Mouse (Mus musculus): ENCODE results near the gene Selenop. TPM values are rescaled to one million over a fixed set of nuclear protein-coding genes. Genes with fewer than 3 reads are reported as not detected.
"Not testable (repeated sequence)": the region's sequence is repeated elsewhere in the genome, so short reads cannot be mapped to it uniquely, and the experiment has no call there.

Gene Selenop
- 184 and 189 TPM in 2 replicates for polyA plus RNA-seq (2014; fragmentation: Nextera tagmentation; extraction: Ambion mirVana)

DNA sequence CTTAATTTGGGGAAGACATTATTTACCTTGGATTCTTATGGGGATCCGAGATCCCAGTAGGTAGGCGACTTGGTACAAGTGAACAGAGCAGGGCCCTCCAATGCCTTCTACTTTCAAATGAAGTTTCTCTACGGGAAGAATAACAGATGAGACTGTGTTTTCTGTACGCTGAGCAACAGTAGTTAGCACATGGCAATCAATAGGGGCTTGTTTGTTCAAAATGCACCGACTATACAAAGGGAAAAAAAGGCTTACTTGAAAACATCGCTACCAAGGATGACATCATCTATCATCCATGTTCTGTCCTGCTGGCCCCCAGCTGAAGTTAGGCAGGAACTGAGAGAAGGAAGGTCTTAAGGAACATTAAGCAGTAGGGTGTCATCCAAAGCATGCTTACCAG lies at the start of gene Selenop:
TSS of gene Selenop (plus strand) at position 301 of the 400 bp plus-strand sequence.
- DNase-seq (ENCODE audit: low spot score) (no peak), ATAC-seq (ENCODE audit: low FRiP score) (no peak)
- Histone ChIP-seq H3K4me1 (replicated peaks; ENCODE audit: control insufficient read depth, insufficient read depth, low read length) (0 out of 2 replicates have a peak, but pooled peaks cover 8% of the 10 kb centered on the region), H3K36me3 (replicated peaks; ENCODE audit: control insufficient read depth, insufficient read depth) (no peaks in the 10 kb centered on the region), H3K4me3 (replicated peaks; ENCODE audit: low read length) (no peak within 1 kb of the TSS), H3K9ac (no peak within 1 kb of the TSS), H3K9me3 (ENCODE audit: control insufficient read depth, low read length) (no peaks in the 10 kb centered on the region), H3K27ac (no peak within 1 kb of the TSS), H3K4me2 (replicated peaks) (no peak within 1 kb of the TSS), H3K27me3 (ENCODE audit: control insufficient read depth, insufficient read depth, low read length) (no peaks in the 10 kb centered on the region)
- WGBS = 76% methylated on average over 6 of the region's 6 CpGs

DNA sequence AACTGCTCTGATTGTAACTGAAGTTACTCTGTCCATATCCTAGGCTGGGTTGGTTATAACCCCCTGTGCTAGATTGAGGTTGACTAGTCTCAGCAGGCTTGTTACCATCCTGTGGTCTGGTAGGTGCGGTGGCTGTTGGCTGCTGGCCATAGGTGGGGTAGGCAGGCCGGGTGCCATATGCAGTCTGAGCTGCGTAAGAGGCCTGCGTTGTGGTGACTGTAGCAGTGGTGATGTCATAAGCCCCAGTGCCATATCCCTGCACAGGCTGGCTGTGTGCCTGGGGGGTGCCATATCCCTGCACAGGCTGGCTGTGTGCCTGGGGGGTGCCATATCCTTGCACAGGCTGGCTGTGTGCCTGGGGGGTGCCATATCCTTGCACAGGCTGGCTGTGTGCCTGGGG lies 49.7 kb upstream of the Selenop start:
- not testable (repeated sequence) for H3K4me1 ChIP-seq (replicated peaks; ENCODE audit: control insufficient read depth, insufficient read depth, low read length)
- WGBS = 99% methylated on average over 4 of the region's 4 CpGs

DNA sequence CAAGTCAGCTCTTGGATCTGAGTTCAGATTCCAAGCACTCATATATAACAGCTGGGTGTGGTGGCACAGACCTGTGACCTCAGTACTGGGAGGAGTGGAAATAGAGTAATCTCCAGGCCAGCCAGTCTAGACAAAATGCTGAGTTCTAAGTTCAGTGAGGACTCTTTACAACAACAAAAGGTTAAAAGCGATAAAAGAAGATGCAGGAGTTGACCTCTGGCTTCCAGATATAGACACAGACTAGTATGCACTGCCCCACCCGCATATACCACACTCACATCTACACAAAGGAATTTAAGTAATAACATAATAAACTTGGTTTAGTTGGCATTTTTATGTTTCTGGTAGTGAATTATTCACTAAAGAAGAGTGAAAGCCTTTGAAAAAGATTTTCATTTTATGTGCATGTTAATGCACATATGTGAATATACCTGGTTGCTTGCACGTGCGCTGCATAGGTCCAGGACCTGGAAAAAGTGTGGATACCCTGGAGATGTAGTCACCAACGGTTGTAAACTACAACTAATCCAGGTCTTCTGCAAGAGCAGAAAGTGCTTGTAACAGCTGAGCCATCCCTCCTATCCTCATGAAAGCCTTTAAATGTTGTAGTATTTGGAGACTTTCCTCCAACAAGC lies 45.4 kb upstream of the Selenop start:
- WGBS = 96% methylated on average over 5 of the region's 5 CpGs

More for the DNA sequence above, 49.7 kb upstream of the Selenop start:
- not testable (repeated sequence) for DNase-seq (ENCODE audit: low spot score); ATAC-seq (ENCODE audit: low FRiP score); H3K9ac ChIP-seq; H3K27me3 ChIP-seq (ENCODE audit: control insufficient read depth, insufficient read depth, low read length); H3K4me2 ChIP-seq (replicated peaks); H3K4me3 ChIP-seq (replicated peaks; ENCODE audit: low read length); H3K27ac ChIP-seq; H3K36me3 ChIP-seq (replicated peaks; ENCODE audit: control insufficient read depth, insufficient read depth); H3K9me3 ChIP-seq (ENCODE audit: control insufficient read depth, low read length)

DNA sequence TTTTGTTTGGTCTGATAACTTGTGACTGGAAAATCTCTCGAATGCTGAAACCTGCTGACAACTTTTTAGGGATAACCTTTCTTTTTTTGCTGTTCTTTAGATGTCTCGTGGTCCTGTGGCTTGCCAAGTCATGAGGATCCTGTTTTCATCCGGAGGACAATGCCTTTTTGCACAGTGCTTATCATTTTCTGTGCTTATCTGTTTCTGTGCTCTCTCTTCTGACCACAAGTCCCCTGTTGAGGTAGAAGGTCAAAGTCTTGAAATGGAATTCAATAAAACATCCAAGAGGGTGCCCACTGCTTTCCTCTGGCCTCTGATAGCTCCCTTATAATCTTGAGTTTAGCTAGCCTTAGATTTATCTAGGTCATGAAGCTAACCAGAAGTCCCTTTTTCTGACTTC lies 41.8 kb upstream of the Selenop start:
- no peak overlapping the region for H3K9ac ChIP-seq
- no peaks in the 10 kb centered on the region for H3K27me3 ChIP-seq (ENCODE audit: control insufficient read depth, insufficient read depth, low read length)
- H3K9me3 ChIP-seq (ENCODE audit: control insufficient read depth, low read length) = no peaks in the 10 kb centered on the region
- ATAC-seq (ENCODE audit: low FRiP score) (no peak), DNase-seq (ENCODE audit: low spot score) (no peak)
- 78% methylated on average over 3 of the region's 3 CpGs for WGBS
- no peak overlapping the region for H3K4me2 ChIP-seq (replicated peaks)
- H3K4me1 ChIP-seq (replicated peaks; ENCODE audit: control insufficient read depth, insufficient read depth, low read length) = no peaks in the 10 kb centered on the region
- H3K36me3 ChIP-seq (replicated peaks; ENCODE audit: control insufficient read depth, insufficient read depth) = no peaks in the 10 kb centered on the region
- no peak overlapping the region for H3K4me3 ChIP-seq (replicated peaks; ENCODE audit: low read length)
- H3K27ac ChIP-seq = no peak overlapping the region

More for the DNA sequence above, 45.4 kb upstream of the Selenop start:
- no peaks in the 10 kb centered on the region for H3K36me3 ChIP-seq (replicated peaks; ENCODE audit: control insufficient read depth, insufficient read depth)
- H3K4me3 ChIP-seq (replicated peaks; ENCODE audit: low read length) = no peak overlapping the region
- no peak overlapping the region for H3K9ac ChIP-seq
- no peak overlapping the region for H3K4me2 ChIP-seq (replicated peaks)
- H3K9me3 ChIP-seq (ENCODE audit: control insufficient read depth, low read length) = no peaks in the 10 kb centered on the region
- ATAC-seq (ENCODE audit: low FRiP score) (no peak), DNase-seq (ENCODE audit: low spot score) (no peak)
- H3K27me3 ChIP-seq (ENCODE audit: control insufficient read depth, insufficient read depth, low read length) = no peaks in the 10 kb centered on the region
- no peak overlapping the region for H3K27ac ChIP-seq
- no peaks in the 10 kb centered on the region for H3K4me1 ChIP-seq (replicated peaks; ENCODE audit: control insufficient read depth, insufficient read depth, low read length)

DNA sequence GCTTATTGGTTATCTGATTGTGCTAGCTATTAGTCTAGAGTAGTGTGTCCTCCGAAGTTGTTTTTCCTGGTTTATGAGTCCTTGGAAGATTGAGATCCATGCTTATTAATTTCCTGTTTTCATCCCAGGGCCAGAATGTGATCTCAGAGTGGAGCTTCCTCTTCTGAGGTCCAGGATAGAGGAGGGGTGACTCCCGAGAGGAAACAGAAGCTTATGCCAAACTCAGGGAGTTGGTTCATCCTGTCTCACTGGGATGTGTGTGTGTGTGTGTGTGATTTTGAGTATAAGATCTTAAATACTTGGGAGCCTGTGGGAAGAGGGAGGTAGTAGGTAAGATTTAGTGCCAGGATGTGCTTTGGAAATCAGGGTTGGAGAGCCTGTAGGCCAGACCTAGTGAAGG lies 40.2 kb upstream of the Selenop start:
- Histone ChIP-seq H3K9ac (no peak overlapping the region), H3K27me3 (ENCODE audit: control insufficient read depth, insufficient read depth, low read length) (no peaks in the 10 kb centered on the region), H3K4me3 (replicated peaks; ENCODE audit: low read length) (no peak overlapping the region), H3K4me1 (replicated peaks; ENCODE audit: control insufficient read depth, insufficient read depth, low read length) (no peaks in the 10 kb centered on the region; the same call in 1 of the 2 replicates), H3K4me2 (replicated peaks) (no peak overlapping the region), H3K9me3 (ENCODE audit: control insufficient read depth, low read length) (no peaks in the 10 kb centered on the region), H3K36me3 (replicated peaks; ENCODE audit: control insufficient read depth, insufficient read depth) (no peaks in the 10 kb centered on the region), H3K27ac (no peak overlapping the region)
- no peak for DNase-seq (ENCODE audit: low spot score)
- 89% methylated on average over 2 of the region's 2 CpGs for WGBS
- no peak for ATAC-seq (ENCODE audit: low FRiP score)

- ATAC-seq (ENCODE audit: low FRiP score) (no peak), DNase-seq (ENCODE audit: low spot score) (no peak)
- no peak overlapping the region for H3K27ac ChIP-seq
- H3K36me3 ChIP-seq (replicated peaks; ENCODE audit: control insufficient read depth, insufficient read depth) = no peaks in the 10 kb centered on the region
- H3K9ac ChIP-seq = no peak overlapping the region
- no peaks in the 10 kb centered on the region for H3K9me3 ChIP-seq (ENCODE audit: control insufficient read depth, low read length)
- H3K4me1 ChIP-seq (replicated peaks; ENCODE audit: control insufficient read depth, insufficient read depth, low read length) = no peaks in the 10 kb centered on the region; the same call in 1 of the 2 replicates
- H3K4me3 ChIP-seq (replicated peaks; ENCODE audit: low read length) = no peak overlapping the region
- H3K27me3 ChIP-seq (ENCODE audit: control insufficient read depth, insufficient read depth, low read length) = no peaks in the 10 kb centered on the region
- H3K4me2 ChIP-seq (replicated peaks) = no peak overlapping the region
- WGBS = 91% methylated on average over 6 of the region's 6 CpGs
Observed at GRCm38 (mm10) chr15:3228990-3229389, 39.4 kb upstream of the Selenop start.

GRCm38 (mm10) chr15:3231004-3231403 lies 37.3 kb upstream of the Selenop start:
- 87% methylated on average over 4 of the region's 4 CpGs for WGBS
- no peak for DNase-seq (ENCODE audit: low spot score)
- H3K4me3 ChIP-seq (replicated peaks; ENCODE audit: low read length) = no peak overlapping the region

GRCm38 (mm10) chr15:3232168-3232835 lies 36.0 kb upstream of the Selenop start:
- Histone ChIP-seq H3K27me3 (ENCODE audit: control insufficient read depth, insufficient read depth, low read length) (no peaks in the 10 kb centered on the region), H3K9ac (no peak overlapping the region), H3K27ac (no peak overlapping the region), H3K9me3 (ENCODE audit: control insufficient read depth, low read length) (no peaks in the 10 kb centered on the region), H3K4me1 (replicated peaks; ENCODE audit: control insufficient read depth, insufficient read depth, low read length) (no peaks in the 10 kb centered on the region; the same call in 1 of the 2 replicates), H3K4me2 (replicated peaks) (no peak overlapping the region), H3K36me3 (replicated peaks; ENCODE audit: control insufficient read depth, insufficient read depth) (no peaks in the 10 kb centered on the region), H3K4me3 (replicated peaks; ENCODE audit: low read length) (no peak overlapping the region)
- ATAC-seq (ENCODE audit: low FRiP score) (peak; percentile 55; the same call in 1 of the 2 replicates), DNase-seq (ENCODE audit: low spot score) (no peak)
- 17% methylated on average over 9 of the region's 9 CpGs for WGBS

More at GRCm38 (mm10) chr15:3231004-3231403, 37.3 kb upstream of the Selenop start:
- Histone ChIP-seq H3K27ac (no peak overlapping the region), H3K4me2 (replicated peaks) (no peak overlapping the region), H3K4me1 (replicated peaks; ENCODE audit: control insufficient read depth, insufficient read depth, low read length) (no peaks in the 10 kb centered on the region; the same call in 1 of the 2 replicates), H3K36me3 (replicated peaks; ENCODE audit: control insufficient read depth, insufficient read depth) (no peaks in the 10 kb centered on the region), H3K27me3 (ENCODE audit: control insufficient read depth, insufficient read depth, low read length) (no peaks in the 10 kb centered on the region), H3K9me3 (ENCODE audit: control insufficient read depth, low read length) (no peaks in the 10 kb centered on the region), H3K9ac (no peak overlapping the region)
- ATAC-seq (ENCODE audit: low FRiP score) = no peak

- H3K4me3 ChIP-seq (replicated peaks; ENCODE audit: low read length) = no peak overlapping the region
- H3K27ac ChIP-seq = no peak overlapping the region
- no peaks in the 10 kb centered on the region for H3K9me3 ChIP-seq (ENCODE audit: control insufficient read depth, low read length)
- no peaks in the 10 kb centered on the region for H3K36me3 ChIP-seq (replicated peaks; ENCODE audit: control insufficient read depth, insufficient read depth)
- DNase-seq (ENCODE audit: low spot score) (no peak), ATAC-seq (ENCODE audit: low FRiP score) (no peak)
- WGBS = 95% methylated on average over 3 of the region's 3 CpGs
- no peak overlapping the region for H3K9ac ChIP-seq
- H3K4me1 ChIP-seq (replicated peaks; ENCODE audit: control insufficient read depth, insufficient read depth, low read length) = no peaks in the 10 kb centered on the region; the same call in 1 of the 2 replicates
- H3K27me3 ChIP-seq (ENCODE audit: control insufficient read depth, insufficient read depth, low read length) = no peaks in the 10 kb centered on the region
- no peak overlapping the region for H3K4me2 ChIP-seq (replicated peaks)
Observed at GRCm38 (mm10) chr15:3233837-3234551, 34.4 kb upstream of the Selenop start.

Data from hindbrain, embryonic 14.5 days (tissue).